Mouse (Mus musculus) thymus, postnatal 10 days (tissue): ENCODE data around the gene Tprgl.

Experiments used
- DNase-seq, 2 experiments: peaks; one replicate each; pipeline ENCODE4 v3.0.0; 2021; ENCODE audit warnings: low spot score in 2 of 2

The Tprgl gene

GRCm38 (mm10) chr4:154160538-154161390 lies at the start of gene Tprgl:
Gene Tprgl, minus strand, starts transcription at chr4:154160666.
- DNase-seq: peak; percentile 95 to 97

GRCm38 (mm10) chr4:154209825-154210224 lies 49.4 kb upstream of the Tprgl start:
- DNase-seq: no peak

- DNase-seq: no peak
These were observed 48.6 kb upstream of the Tprgl start for GRCm38 (mm10) chr4:154209054-154209453.

GRCm38 (mm10) chr4:154207261-154207660 lies 46.8 kb upstream of the Tprgl start:
- DNase-seq: peak in 1 of 2 experiments; percentile 52

GRCm38 (mm10) chr4:154205392-154205791 lies 44.9 kb upstream of the Tprgl start:
- DNase-seq: no peak

GRCm38 (mm10) chr4:154204532-154204931 lies 44.1 kb upstream of the Tprgl start:
- DNase-seq: no peak

GRCm38 (mm10) chr4:154201511-154201910 lies 41.0 kb upstream of the Tprgl start:
- DNase-seq: no peak

GRCm38 (mm10) chr4:154198377-154198961 lies 38.0 kb upstream of the Tprgl start:
- no peak for DNase-seq

GRCm38 (mm10) chr4:154197961-154198360 lies 37.5 kb upstream of the Tprgl start:
- no peak for DNase-seq

GRCm38 (mm10) chr4:154188948-154189347 lies 28.5 kb upstream of the Tprgl start:
- no peak for DNase-seq

- DNase-seq: no peak
These were observed 25.6 kb upstream of the Tprgl start for GRCm38 (mm10) chr4:154186002-154186537.

- no peak for DNase-seq
These were observed 24.5 kb upstream of the Tprgl start for GRCm38 (mm10) chr4:154185001-154185400.

GRCm38 (mm10) chr4:154183566-154183965 lies 23.1 kb upstream of the Tprgl start:
- DNase-seq: no peak

GRCm38 (mm10) chr4:154181001-154181400 lies 20.5 kb upstream of the Tprgl start:
- DNase-seq: no peak

GRCm38 (mm10) chr4:154177257-154177656 lies 16.8 kb upstream of the Tprgl start:
- DNase-seq: no peak

- DNase-seq: no peak
These were observed 11.6 kb upstream of the Tprgl start for GRCm38 (mm10) chr4:154171931-154172604.

GRCm38 (mm10) chr4:154171151-154171930 lies 10.9 kb upstream of the Tprgl start:
- no peak for DNase-seq

GRCm38 (mm10) chr4:154170506-154171150 lies 10.2 kb upstream of the Tprgl start, which contains the start of gene Megf6:
Gene Megf6, plus strand, starts transcription at chr4:154170730.
- no peak for DNase-seq

GRCm38 (mm10) chr4:154170021-154170420 lies 9.6 kb upstream of the Tprgl start:
- no peak for DNase-seq

GRCm38 (mm10) chr4:154167053-154167452 lies 6.6 kb upstream of the Tprgl start:
- peak in 1 of 2 experiments; percentile 50 for DNase-seq

- peak; percentile 32 to 62 for DNase-seq
These were observed 2.8 kb upstream of the Tprgl start for GRCm38 (mm10) chr4:154163296-154163695.
